Mouse (Mus musculus) duodenum, adult 2 months (tissue): ENCODE data around the gene Nutf2-ps1. TPM values are rescaled to one million over a fixed set of nuclear protein-coding genes. Genes with fewer than 3 reads are reported as not detected.

Experiments
- polyA plus RNA-seq: library from polyadenylated mRNA; depleted of rRNA; stranded (reverse); fragments of >200 nt; gene quantifications from 2 replicates; pipeline ENCODE4 v1.2.3, GENCODE M21; 2012; ENCODE audit warnings: low replicate concordance; rRNA removed

The Nutf2-ps1 gene
- 52.5 and 58.3 TPM in 2 replicates for polyA plus RNA-seq

GRCm38 (mm10) chr19:53588968-53589367 is at the start of gene Nutf2-ps1:
Gene Nutf2-ps1, minus strand, starts transcription at chr19:53589068.

GRCm38 (mm10) chr19:53599757-53600539 is 11.1 kb upstream of the Nutf2-ps1 start, which contains the start of gene Smc3:
Gene Smc3, plus strand, starts transcription at chr19:53600398.

Other genes starting within 250 kb of the Nutf2-ps1 start
- gene Gm10197, start 217.3 kb downstream of the Nutf2-ps1 start, polyA plus RNA-seq, result not detected in 2 replicates
- 1.4 and 2.0 TPM in 2 replicates for gene Smndc1, start 198.5 kb downstream of the Nutf2-ps1 start, polyA plus RNA-seq
- gene Dusp5, start 60.0 kb downstream of the Nutf2-ps1 start, polyA plus RNA-seq, result 21.1 and 33.4 TPM in 2 replicates
- gene Smc3, start 11.3 kb upstream of the Nutf2-ps1 start, polyA plus RNA-seq, result 0.74 and 1.9 TPM in 2 replicates
- 0.28 and 0.53 TPM in 2 replicates for gene Rbm20, start 88.2 kb upstream of the Nutf2-ps1 start, polyA plus RNA-seq